In the genomic region with DNA sequence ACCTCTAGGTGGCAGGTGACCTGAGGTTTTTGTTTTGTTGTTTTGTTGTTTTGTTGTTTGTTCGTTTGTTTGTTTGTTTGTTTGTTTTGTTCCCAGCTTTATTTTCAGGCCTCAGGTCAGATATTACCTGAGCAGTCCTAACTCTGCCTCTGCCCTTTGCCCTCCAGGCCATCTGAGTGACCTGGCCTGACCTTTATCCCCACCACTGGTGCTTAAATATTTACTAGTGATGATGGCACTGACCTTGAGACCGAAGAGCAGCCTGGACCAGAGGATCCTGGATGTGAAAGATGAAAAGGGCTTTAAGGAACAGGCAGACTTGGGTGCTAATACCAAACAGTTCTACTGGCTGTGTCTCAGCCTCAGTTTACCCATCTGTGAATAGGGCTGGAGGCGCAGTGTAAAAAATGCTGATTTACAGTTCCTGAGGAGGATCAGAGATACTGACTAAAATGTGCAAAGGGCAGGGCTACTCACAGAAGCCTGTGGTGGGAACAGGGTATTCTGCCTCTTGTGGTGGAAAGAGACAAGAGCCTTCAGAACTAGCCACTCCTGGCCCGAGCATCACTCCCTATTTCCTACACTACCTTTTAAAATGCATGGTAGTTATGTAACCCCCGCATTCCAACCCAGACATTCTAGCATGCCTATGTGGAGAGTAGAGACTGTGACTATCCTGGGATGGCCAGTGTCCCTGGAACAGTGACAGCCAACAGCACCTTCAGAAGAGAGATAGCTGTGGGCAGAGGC, we compare ENCODE assay signal across 24 mouse cellular contexts. TPM values are rescaled to one million over a fixed set of nuclear protein-coding genes. Genes with fewer than 3 reads are reported as not detected.
DNase-seq lines count a peak whose midpoint lies in the region; ATAC-seq and TF ChIP-seq lines count a peak whose summit lies in the region.
"Had no signal": no experiment of that assay in that cellular context is flagged by ENCODE, and none has a peak within 500 bp of the region (broad histone marks: within the 10 kb centered on the region; RNA-seq: fewer than 3 reads in every experiment).

No protein-coding gene starts in this region.

- WGBS in hindbrain, postnatal 0 days: 89% methylated on average over 5 of the region's 5 CpGs
- WGBS in hindbrain, embryonic 14.5 days: 90% methylated on average over 5 of the region's 5 CpGs

- TF ChIP-seq CTCF in hindbrain, postnatal 0 days (IDR thresholded peaks at IDR 0.05; ENCODE audit: low read depth): peak; percentile 39
- TF ChIP-seq CTCF in left cerebral cortex, adult 2 months (IDR thresholded peaks at IDR 0.05): peak; percentile 40

- no peak overlapping the region for H3K9ac ChIP-seq in hindbrain, postnatal 0 days (replicated peaks; ENCODE audit: low read length)
- H3K9ac ChIP-seq in hindbrain, embryonic 14.5 days: no peak overlapping the region
- H3K9ac ChIP-seq: limb, embryonic 13.5 days; midbrain, embryonic 12.5 days; neural tube, embryonic 15.5 days had no signal

- no peaks in the 10 kb centered on the region for H3K36me3 ChIP-seq in hindbrain, postnatal 0 days (ENCODE audit: insufficient read depth, low read length)
- no peaks in the 10 kb centered on the region for H3K36me3 ChIP-seq in hindbrain, embryonic 14.5 days (replicated peaks; ENCODE audit: control insufficient read depth, insufficient read depth)
- H3K36me3 ChIP-seq: embryonic facial prominence, embryonic 10.5 days; limb, embryonic 13.5 days; midbrain, embryonic 12.5 days; neural tube, embryonic 15.5 days had no signal

- DNase-seq in hindbrain, postnatal 0 days (ENCODE audit: low spot score): no peak
- DNase-seq in hindbrain, embryonic 14.5 days (ENCODE audit: low spot score): no peak
- DNase-seq in left cerebral cortex, adult 2 months (ENCODE audit: extremely low spot score in 1 of 2, low spot score in 2 of 2): no peak
- no peak for DNase-seq in left cerebral cortex, postnatal 10 days (ENCODE audit: extremely low spot score in 1 of 2, low spot score in 2 of 2)
- peak; percentile 55 for DNase-seq in ZHBTc4 (ENCODE audit: low read depth, low spot score)
- DNase-seq in kidney, postnatal 14 days: peak; percentile 40
- no peak for DNase-seq in ovary, postnatal 10 days (ENCODE audit: low spot score)
- no peak for DNase-seq in thymus, postnatal 36 days
- DNase-seq: adrenal gland, adult 8-10 months; cerebellum, postnatal 25 days; gastrocnemius, adult 2 months; heart, adult 18-20 months; heart, postnatal 4 days; lung, adult 2 months; thymus, postnatal 25 days had no signal

- no peaks in the 10 kb centered on the region for H3K27me3 ChIP-seq in hindbrain, postnatal 0 days (ENCODE audit: insufficient read depth, low read length)
- H3K27me3 ChIP-seq in hindbrain, embryonic 14.5 days (ENCODE audit: control insufficient read depth, insufficient read depth, low read length): no peaks in the 10 kb centered on the region
- H3K27me3 ChIP-seq: neural tube, embryonic 15.5 days had no signal

- intact Hi-C loops in left cerebral cortex, adult 2 months (cut with DNase I): loop anchor here (10.0 kb wide), 1 partner anchor 231 kb away; the partner anchor contains the start of gene Grrp1
- intact Hi-C loops in left cerebral cortex, postnatal 10 days (cut with DNase I): no loop called here

- H3K4me2 ChIP-seq in hindbrain, postnatal 0 days (ENCODE audit: low read depth, low read length): no peak overlapping the region
- no peak overlapping the region for H3K4me2 ChIP-seq in hindbrain, embryonic 14.5 days (replicated peaks)
- H3K4me2 ChIP-seq: limb, embryonic 13.5 days; midbrain, embryonic 12.5 days; neural tube, embryonic 15.5 days had no signal

- no peaks in the 10 kb centered on the region for H3K4me1 ChIP-seq in hindbrain, postnatal 0 days (ENCODE audit: insufficient read depth, low read length)
- H3K4me1 ChIP-seq in hindbrain, embryonic 14.5 days (replicated peaks; ENCODE audit: control insufficient read depth, insufficient read depth, low read length): no peaks in the 10 kb centered on the region
- H3K4me1 ChIP-seq: limb, embryonic 13.5 days; midbrain, embryonic 12.5 days had no signal

- ATAC-seq in hindbrain, postnatal 0 days: no peak
- no peak for ATAC-seq in hindbrain, embryonic 14.5 days (ENCODE audit: low FRiP score)
- ATAC-seq: CD4-positive, CD25-positive, alpha-beta regulatory T cell, adult 4 months; forebrain, embryonic 14.5 days had no signal

- H3K4me3 ChIP-seq in hindbrain, postnatal 0 days (ENCODE audit: low read length): no peak overlapping the region
- H3K4me3 ChIP-seq in hindbrain, embryonic 14.5 days (replicated peaks; ENCODE audit: low read length): no peak overlapping the region
- H3K4me3 ChIP-seq in left cerebral cortex, adult 2 months: no peak overlapping the region
- H3K4me3 ChIP-seq: embryonic facial prominence, embryonic 10.5 days; erythroblast, embryonic 14.5 days; gastrocnemius, adult 2 months; limb, embryonic 13.5 days; midbrain, embryonic 12.5 days; myocyte; neural tube, embryonic 15.5 days had no signal

- no peaks in the 10 kb centered on the region for H3K9me3 ChIP-seq in hindbrain, postnatal 0 days (ENCODE audit: low read length)
- H3K9me3 ChIP-seq in hindbrain, embryonic 14.5 days (ENCODE audit: control insufficient read depth, low read length): no peaks in the 10 kb centered on the region
- H3K9me3 ChIP-seq: embryonic facial prominence, embryonic 10.5 days; limb, embryonic 13.5 days; midbrain, embryonic 12.5 days; neural tube, embryonic 15.5 days had no signal

- H3K27ac ChIP-seq in hindbrain, postnatal 0 days: no peak overlapping the region
- H3K27ac ChIP-seq in hindbrain, embryonic 14.5 days: no peak overlapping the region
- H3K27ac ChIP-seq in left cerebral cortex, adult 2 months: no peak overlapping the region
- H3K27ac ChIP-seq: embryonic facial prominence, embryonic 10.5 days; gastrocnemius, adult 2 months; limb, embryonic 13.5 days; macrophage; midbrain, embryonic 12.5 days; neural tube, embryonic 15.5 days had no signal

RNA-seq across cellular contexts. Expression of gene Paqr7, which starts 11.2 kb away (rescaled TPM):
- total RNA-seq in hindbrain, postnatal 0 days (2014; rRNA removed): 121 and 142 TPM in 2 replicates
- polyA plus RNA-seq in hindbrain, postnatal 0 days (2015; fragmentation: Nextera tagmentation; extraction: Ambion mirVana): 41.1 and 43.5 TPM in 2 replicates
- 11.5 and 12.4 TPM in 2 replicates for polyA plus RNA-seq in hindbrain, embryonic 14.5 days (2014; fragmentation: Nextera tagmentation; extraction: Ambion mirVana)
- total RNA-seq in left cerebral cortex, adult 2 months (2021): 10 to 100 TPM; 69.3 to 77.9 TPM
- 10 to 100 TPM; 44.2 to 51.7 TPM for total RNA-seq in left cerebral cortex, postnatal 10 days (2021)
- polyA plus RNA-seq: erythroblast, embryonic 14.5 days had no signal

RNA-seq across cellular contexts. Expression of gene Stmn1, which starts 17.2 kb away (rescaled TPM):
- 667 and 752 TPM in 2 replicates for total RNA-seq in hindbrain, postnatal 0 days (2014; rRNA removed)
- polyA plus RNA-seq in hindbrain, postnatal 0 days (2015; fragmentation: Nextera tagmentation; extraction: Ambion mirVana): 4,115 and 4,307 TPM in 2 replicates
- polyA plus RNA-seq in hindbrain, embryonic 14.5 days (2014; fragmentation: Nextera tagmentation; extraction: Ambion mirVana): 5,273 and 5,278 TPM in 2 replicates
- total RNA-seq in left cerebral cortex, adult 2 months (2021): 1,000 to 10,000 TPM in 1 of 2 experiments, 100 to 1,000 TPM in 1; 990 to 1,034 TPM
- 1,000 to 10,000 TPM; 1,910 to 2,141 TPM for total RNA-seq in left cerebral cortex, postnatal 10 days (2021)

RNA-seq across cellular contexts. Expression of gene Aunip, which starts 25.5 kb away (rescaled TPM):
- total RNA-seq in hindbrain, postnatal 0 days (2014; rRNA removed): 2.2 and 2.7 TPM in 2 replicates
- 2.2 and 2.6 TPM in 2 replicates for polyA plus RNA-seq in hindbrain, postnatal 0 days (2015; fragmentation: Nextera tagmentation; extraction: Ambion mirVana)
- polyA plus RNA-seq in hindbrain, embryonic 14.5 days (2014; fragmentation: Nextera tagmentation; extraction: Ambion mirVana): 0.40 and 0.91 TPM in 2 replicates
- under 1 TPM; 0.54 to 0.63 TPM for total RNA-seq in left cerebral cortex, adult 2 months (2021)
- total RNA-seq in left cerebral cortex, postnatal 10 days (2021): 1 to 10 TPM in 1 of 2 experiments, under 1 TPM in 1; 0.88 to 1.0 TPM
- total RNA-seq: gastrocnemius, adult 2 months had no signal
- polyA plus RNA-seq: lung, adult 2 months had no signal

RNA-seq across cellular contexts. Expression of gene Mtfr1l, which starts 49.9 kb away (rescaled TPM):
- total RNA-seq in hindbrain, postnatal 0 days (2014; rRNA removed): 133 and 146 TPM in 2 replicates
- 177 and 182 TPM in 2 replicates for polyA plus RNA-seq in hindbrain, postnatal 0 days (2015; fragmentation: Nextera tagmentation; extraction: Ambion mirVana)
- polyA plus RNA-seq in hindbrain, embryonic 14.5 days (2014; fragmentation: Nextera tagmentation; extraction: Ambion mirVana): 184 and 202 TPM in 2 replicates
- 10 to 100 TPM; 60.6 to 66.1 TPM for total RNA-seq in left cerebral cortex, adult 2 months (2021)
- 10 to 100 TPM; 82.8 to 84.5 TPM for total RNA-seq in left cerebral cortex, postnatal 10 days (2021)

Comparison
In these comparisons a context has a peak if more than half of its experiments do, and no peak if none do; other contexts are left out.
1. DNase-seq: peak in ZHBTc4 (single experiment) and kidney, postnatal 14 days (single experiment); none in hindbrain, postnatal 0 days (single experiment), hindbrain, embryonic 14.5 days (single experiment), left cerebral cortex, adult 2 months (0 of 2), left cerebral cortex, postnatal 10 days (0 of 2), ovary, postnatal 10 days (single experiment) and thymus, postnatal 36 days (0 of 2).